Mouse (Mus musculus) olfactory bulb, adult 2 months (tissue): ENCODE results near the gene Gas2.

Experiments used
- CTCF ChIP-seq: fragments of 200-500 bp; IDR thresholded peaks from 2 replicates; pipeline ENCODE4 v1.5.1; 2012; ENCODE audit warnings: low read depth, mild to moderate bottlenecking, low read length, moderate library complexity; ENCODE audit not compliant: insufficient read depth
- POLR2A ChIP-seq: fragments of 200-500 bp; IDR thresholded peaks from 2 replicates; pipeline ENCODE4 v1.6.1; 2012; ENCODE audit warnings: mild to moderate bottlenecking, low read depth, low read length, moderate library complexity; ENCODE audit not compliant: insufficient read depth

DNA sequence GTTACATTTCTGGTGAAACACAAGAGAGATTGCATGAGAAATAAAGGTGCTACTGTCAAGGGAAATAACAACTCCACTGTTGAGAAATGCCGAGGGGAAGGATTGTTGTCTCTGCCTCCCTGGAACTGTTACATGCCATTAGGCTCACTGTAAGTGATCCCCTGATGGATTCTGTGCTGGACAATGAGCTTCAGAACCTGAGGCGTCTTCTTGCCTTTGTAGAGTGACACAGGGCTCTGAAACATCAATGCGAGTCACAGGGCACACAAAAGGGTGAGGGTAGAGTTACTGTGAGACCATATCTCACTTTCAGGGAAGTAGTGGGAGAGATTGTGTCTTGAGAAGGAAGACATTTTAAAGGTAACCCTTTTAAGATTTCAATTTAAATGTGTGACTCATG lies 23.5 kb downstream of the Gas2 start:
- no peak for TF ChIP-seq POLR2A
- no peak for TF ChIP-seq CTCF
